Mouse (Mus musculus): ENCODE results near the gene Rfxank. TPM values are rescaled to one million over a fixed set of nuclear protein-coding genes. Genes with fewer than 3 reads are reported as not detected.

Gene Rfxank
- 6.6 and 7.1 TPM in 2 replicates for polyA plus RNA-seq (2015; fragmentation: Nextera tagmentation; extraction: Ambion mirVana)

- Histone ChIP-seq H3K27ac (peak within 1 kb of the TSS; percentile 92), H3K4me3 (replicated peaks) (peak within 1 kb of the TSS; percentile 87), H3K9ac (peak within 1 kb of the TSS; percentile 83), H3K27me3 (no peaks in the 10 kb centered on the region), H3K36me3 (peaks cover 47% of the 10 kb centered on the region), H3K4me1 (replicated peaks) (peaks cover 33% of the 10 kb centered on the region), H3K9me3 (replicated peaks) (no peaks in the 10 kb centered on the region), H3K4me2 (peak within 1 kb of the TSS; percentile 79)
- peak; percentile 96 for ATAC-seq (ENCODE audit: low read depth)
- WGBS (ENCODE audit: insufficient replicate concordance), result under 1% methylated on average over 46 of the region's 46 CpGs
- peak; percentile 98 for DNase-seq
These were observed at the start of gene Rfxank, which contains the start of the genes Borcs8 and Mef2b for GRCm38 (mm10) chr8:70139026-70139857. Rfxank (minus strand) TSS chr8:70139154. Borcs8 (plus strand) TSS chr8:70139499. Mef2b (plus strand) TSS chr8:70139711.

GRCm38 (mm10) chr8:70188707-70189106, 49.8 kb upstream of the Rfxank start:
- no peak for ATAC-seq (ENCODE audit: low read depth)
- no peaks in the 10 kb centered on the region for H3K27me3 ChIP-seq
- peaks cover 58% of the 10 kb centered on the region for H3K36me3 ChIP-seq
- no peak overlapping the region for H3K4me2 ChIP-seq
- no peak overlapping the region for H3K27ac ChIP-seq
- peaks cover 12% of the 10 kb centered on the region for H3K4me1 ChIP-seq (replicated peaks)
- no peak overlapping the region for H3K9ac ChIP-seq
- no peak for DNase-seq
- H3K4me3 ChIP-seq (replicated peaks), result no peak overlapping the region
- H3K9me3 ChIP-seq (replicated peaks), result no peaks in the 10 kb centered on the region
- 52% methylated on average over 7 of the region's 7 CpGs for WGBS (ENCODE audit: insufficient replicate concordance)

- Histone ChIP-seq H3K4me1 (replicated peaks) (peaks cover 42% of the 10 kb centered on the region), H3K4me2 (no peak overlapping the region), H3K27me3 (no peaks in the 10 kb centered on the region), H3K27ac (0 out of 2 replicates have a peak overlapping the region, but pooled peaks have one; percentile 39), H3K9me3 (replicated peaks) (no peaks in the 10 kb centered on the region), H3K4me3 (replicated peaks) (no peak overlapping the region), H3K9ac (peak overlapping the region; percentile 17; the same call in 1 of the 2 replicates), H3K36me3 (peaks cover 52% of the 10 kb centered on the region)
- no peak for ATAC-seq (ENCODE audit: low read depth)
- DNase-seq, result no peak
- WGBS (ENCODE audit: insufficient replicate concordance), result 69% methylated on average over 4 of the region's 4 CpGs
These were observed 44.2 kb upstream of the Rfxank start for GRCm38 (mm10) chr8:70183194-70183593.

- H3K27me3 ChIP-seq, result no peaks in the 10 kb centered on the region
- ATAC-seq (ENCODE audit: low read depth) (no peak), DNase-seq (no peak)
- H3K9me3 ChIP-seq (replicated peaks), result no peaks in the 10 kb centered on the region
- peaks cover 52% of the 10 kb centered on the region for H3K36me3 ChIP-seq
- no peak overlapping the region for H3K4me3 ChIP-seq (replicated peaks)
- H3K4me1 ChIP-seq (replicated peaks), result peaks cover 42% of the 10 kb centered on the region
- H3K9ac ChIP-seq, result peak overlapping the region; percentile 35; the same call in 1 of the 2 replicates
- 70% methylated on average over 2 of the region's 2 CpGs for WGBS (ENCODE audit: insufficient replicate concordance)
- H3K27ac ChIP-seq, result peak overlapping the region; percentile 78
- H3K4me2 ChIP-seq, result peak overlapping the region; percentile 49
These were observed 42.9 kb upstream of the Rfxank start for GRCm38 (mm10) chr8:70181903-70182252.

- Histone ChIP-seq H3K27me3 (no peaks in the 10 kb centered on the region), H3K4me2 (peak overlapping the region; percentile 49), H3K27ac (peak overlapping the region; percentile 78), H3K9ac (peak overlapping the region; percentile 35), H3K4me3 (replicated peaks) (no peak overlapping the region), H3K36me3 (peaks cover 57% of the 10 kb centered on the region), H3K9me3 (replicated peaks) (no peaks in the 10 kb centered on the region), H3K4me1 (replicated peaks) (peaks cover 42% of the 10 kb centered on the region)
- peak; percentile 93 for ATAC-seq (ENCODE audit: low read depth)
- WGBS (ENCODE audit: insufficient replicate concordance), result 57% methylated on average over 16 of the region's 16 CpGs
- peak; percentile 69 for DNase-seq
These were observed 42.4 kb upstream of the Rfxank start for GRCm38 (mm10) chr8:70181212-70181902.

- no peak for DNase-seq
- no peaks in the 10 kb centered on the region for H3K27me3 ChIP-seq
- no peak overlapping the region for H3K9ac ChIP-seq
- no peak for ATAC-seq (ENCODE audit: low read depth)
- H3K4me1 ChIP-seq (replicated peaks), result peaks cover 51% of the 10 kb centered on the region
- H3K4me3 ChIP-seq (replicated peaks), result no peak overlapping the region
- 86% methylated on average over 4 of the region's 4 CpGs for WGBS (ENCODE audit: insufficient replicate concordance)
- H3K36me3 ChIP-seq, result peaks cover 62% of the 10 kb centered on the region
- H3K4me2 ChIP-seq, result no peak overlapping the region
- no peaks in the 10 kb centered on the region for H3K9me3 ChIP-seq (replicated peaks)
- no peak overlapping the region for H3K27ac ChIP-seq
These were observed 40.1 kb upstream of the Rfxank start for GRCm38 (mm10) chr8:70179082-70179481.

GRCm38 (mm10) chr8:70178231-70178630, 39.3 kb upstream of the Rfxank start:
- peaks cover 57% of the 10 kb centered on the region for H3K4me1 ChIP-seq (replicated peaks)
- H3K4me2 ChIP-seq, result no peak overlapping the region
- H3K36me3 ChIP-seq, result peaks cover 60% of the 10 kb centered on the region
- no peak overlapping the region for H3K27ac ChIP-seq
- DNase-seq (no peak), ATAC-seq (ENCODE audit: low read depth) (no peak)
- 0 out of 2 replicates have a peak overlapping the region, but pooled peaks have one; percentile 4 for H3K9ac ChIP-seq
- WGBS (ENCODE audit: insufficient replicate concordance), result 77% methylated on average over 2 of the region's 2 CpGs
- H3K27me3 ChIP-seq, result no peaks in the 10 kb centered on the region
- H3K9me3 ChIP-seq (replicated peaks), result no peaks in the 10 kb centered on the region
- H3K4me3 ChIP-seq (replicated peaks), result no peak overlapping the region

- Histone ChIP-seq H3K27me3 (no peaks in the 10 kb centered on the region), H3K4me2 (peak overlapping the region; percentile 74), H3K4me3 (replicated peaks) (no peak overlapping the region), H3K27ac (peak overlapping the region; percentile 69), H3K9ac (0 out of 2 replicates have a peak overlapping the region, but pooled peaks have one; percentile 82), H3K4me1 (replicated peaks) (peaks cover 57% of the 10 kb centered on the region), H3K36me3 (peaks cover 31% of the 10 kb centered on the region), H3K9me3 (replicated peaks) (no peaks in the 10 kb centered on the region)
- ATAC-seq (ENCODE audit: low read depth), result no peak
- WGBS (ENCODE audit: insufficient replicate concordance), result 79% methylated on average over 7 of the region's 7 CpGs
- DNase-seq, result no peak
These were observed 35.1 kb upstream of the Rfxank start for GRCm38 (mm10) chr8:70174079-70174478.

- H3K4me3 ChIP-seq (replicated peaks), result peak overlapping the region; percentile 75
- no peaks in the 10 kb centered on the region for H3K9me3 ChIP-seq (replicated peaks)
- peaks cover 52% of the 10 kb centered on the region for H3K4me1 ChIP-seq (replicated peaks)
- 27% methylated on average over 5 of the region's 5 CpGs for WGBS (ENCODE audit: insufficient replicate concordance)
- H3K36me3 ChIP-seq, result peaks cover 23% of the 10 kb centered on the region
- peak; percentile 67 for ATAC-seq (ENCODE audit: low read depth)
- peak overlapping the region; percentile 82 for H3K9ac ChIP-seq
- H3K27ac ChIP-seq, result peak overlapping the region; percentile 69
- peak; percentile 39 for DNase-seq
- H3K4me2 ChIP-seq, result peak overlapping the region; percentile 74
- no peaks in the 10 kb centered on the region for H3K27me3 ChIP-seq
These were observed 34.4 kb upstream of the Rfxank start for GRCm38 (mm10) chr8:70173320-70173719.

GRCm38 (mm10) chr8:70172043-70172681, 33.2 kb upstream of the Rfxank start, which contains the start of gene Tmem161a:
Tmem161a (plus strand) TSS chr8:70172356.
- DNase-seq, result peak; percentile 91
- Histone ChIP-seq H3K4me2 (peak within 1 kb of the TSS; percentile 74), H3K9ac (peak within 1 kb of the TSS; percentile 82), H3K9me3 (replicated peaks) (no peaks in the 10 kb centered on the region), H3K27ac (peak within 1 kb of the TSS; percentile 70), H3K4me3 (replicated peaks) (peak within 1 kb of the TSS; percentile 75), H3K36me3 (peaks cover 14% of the 10 kb centered on the region), H3K27me3 (0 out of 2 replicates have a peak, but pooled peaks cover under 1% of the 10 kb centered on the region), H3K4me1 (replicated peaks) (peaks cover 52% of the 10 kb centered on the region)
- peak; percentile 93 for ATAC-seq (ENCODE audit: low read depth)
- 3% methylated on average over 27 of the region's 27 CpGs for WGBS (ENCODE audit: insufficient replicate concordance)
